Mouse (Mus musculus) G1E (cell line): ENCODE measurements around the gene Tmem171.

Experiments used
- CTCF ChIP-seq: IDR thresholded peaks from 2 replicates; pipeline ENCODE4 v1.5.1; 2012; ENCODE audit warnings: low read depth, low read length, inconsistent platforms, mixed read lengths
- POLR2AphosphoS5 ChIP-seq: IDR thresholded peaks from 2 replicates; pipeline ENCODE4 v1.6.1; 2012; ENCODE audit warnings: low read depth, low read length, inconsistent platforms; ENCODE audit not compliant: insufficient replicate concordance
- TAL1 ChIP-seq: conservative IDR thresholded peaks from 2 replicates; pipeline ENCODE4 v1.6.1; 2012; ENCODE audit warnings: low read depth, low read length, inconsistent platforms, mixed read lengths

GRCm38 (mm10) chr13:98695546-98695945 lies 912 bp upstream of the Tmem171 start:
- TF ChIP-seq CTCF (no peak), TAL1 (no peak), POLR2AphosphoS5 (no peak)
